Mouse (Mus musculus) heart, postnatal 0 days (tissue): ENCODE results near the gene Evc2.

Experiments
- CTCF ChIP-seq: IDR thresholded peaks from 2 replicates; pipeline ENCODE4 v1.5.1; 2016; ENCODE audit warnings: antibody characterized with exemption, control low read depth, low read depth
- EP300 ChIP-seq: IDR thresholded peaks from 2 replicates; pipeline ENCODE4 v1.6.1; 2016; ENCODE audit warnings: antibody characterized with exemption, low read depth

DNA sequence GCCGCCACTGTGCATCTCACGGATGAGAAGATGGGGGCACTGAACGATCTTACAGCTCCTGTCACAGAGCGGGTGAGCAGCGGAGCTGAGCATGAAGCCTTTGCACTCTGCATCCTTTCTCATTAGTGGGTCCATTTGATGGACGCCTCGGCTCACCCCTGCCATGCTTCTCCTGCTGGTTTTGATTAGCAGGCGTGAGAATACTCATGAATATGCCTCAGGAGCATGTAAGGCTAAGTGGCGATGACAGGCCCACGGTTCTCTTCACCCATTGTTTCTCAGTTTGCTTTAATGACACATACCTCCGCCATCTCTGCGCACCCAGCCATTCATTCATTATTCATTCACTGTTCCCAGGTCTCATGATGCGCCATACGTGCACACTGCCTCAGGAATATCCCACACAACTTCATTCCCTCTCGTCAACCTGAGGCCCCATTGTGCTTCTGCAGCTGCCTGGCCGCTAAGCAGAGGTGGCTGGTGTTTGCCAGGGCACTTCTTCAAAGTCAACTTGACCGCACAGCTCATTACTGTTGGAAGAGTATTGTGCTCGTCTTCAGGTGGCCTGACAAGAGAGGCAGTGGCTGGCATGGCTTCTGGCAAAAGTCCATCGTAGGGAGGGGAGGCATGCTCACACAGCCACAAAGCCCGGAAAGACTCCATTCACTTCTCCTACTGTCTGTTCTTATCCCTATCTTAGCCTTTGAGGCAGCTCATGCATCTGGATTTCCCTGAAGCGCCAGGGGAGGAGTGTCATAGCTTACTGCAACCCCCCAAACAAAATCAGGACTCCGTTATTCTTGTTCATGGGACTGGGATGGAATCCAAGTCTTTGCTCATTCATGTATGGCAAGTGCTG is 57.1 kb downstream of the Evc2 start:
- no peak for TF ChIP-seq CTCF
- TF ChIP-seq EP300: no peak
